Mouse (Mus musculus): ENCODE results near the gene Rgs1. TPM values are rescaled to one million over a fixed set of nuclear protein-coding genes. Genes with fewer than 3 reads are reported as not detected.

Gene Rgs1
- total RNA-seq, 2 experiments from 2014 or later = not detected

DNA sequence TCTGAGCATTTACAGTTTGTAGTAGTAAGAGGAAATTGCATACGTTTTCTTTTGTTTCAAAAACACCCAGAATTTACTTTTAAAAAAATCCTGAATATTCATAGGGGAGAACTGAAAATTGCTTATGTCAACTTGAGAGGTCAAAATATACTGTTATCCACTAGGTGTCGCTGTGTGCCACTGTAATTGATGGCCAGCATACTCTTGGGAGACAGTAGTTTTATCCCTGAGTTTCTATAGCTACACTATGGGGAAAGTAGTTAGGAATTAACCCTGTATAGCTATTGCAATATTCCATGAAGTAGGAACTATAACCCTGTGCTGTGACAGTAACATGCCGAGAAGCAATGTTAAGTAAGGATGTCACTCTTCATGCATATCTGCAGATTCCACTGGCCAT, 51.4 kb downstream of the Rgs1 start:
- no peak for DNase-seq

Other genes starting within 250 kb of the Rgs1 start
- gene Rgs2, start 245.1 kb downstream of the Rgs1 start, total RNA-seq (2021) = 1 to 10 TPM; 7.2 to 7.4 TPM
- under 1 TPM in 1 of 2 experiments, not detected in 1; 0.16 TPM for gene Rgs13, start 71.9 kb downstream of the Rgs1 start, total RNA-seq (2021)

Measured in gastrocnemius, postnatal 25 days (tissue).